Mouse (Mus musculus) thymus, postnatal 10 days (tissue): ENCODE measurements around the gene Bzw2.

Experiments
- DNase-seq, 2 experiments: peaks; one replicate each; pipeline ENCODE4 v3.0.0; 2021; ENCODE audit warnings: low spot score in 2 of 2

Bzw2 gene

GRCm38 (mm10) chr12:36135409-36135808 lies 22.5 kb downstream of the Bzw2 start:
- DNase-seq = peak in 1 of 2 experiments; percentile 38

GRCm38 (mm10) chr12:36134111-36134510 lies 23.8 kb downstream of the Bzw2 start:
- DNase-seq = no peak

- DNase-seq = no peak
Observed at GRCm38 (mm10) chr12:36133547-36133946, 24.3 kb downstream of the Bzw2 start.

- DNase-seq = no peak
Observed at GRCm38 (mm10) chr12:36132668-36133067, 25.2 kb downstream of the Bzw2 start.

GRCm38 (mm10) chr12:36132254-36132653 lies 25.6 kb downstream of the Bzw2 start:
- DNase-seq = no peak

GRCm38 (mm10) chr12:36129826-36130225 lies 28.1 kb downstream of the Bzw2 start:
- no peak for DNase-seq

- DNase-seq = no peak
Observed at GRCm38 (mm10) chr12:36126049-36126448, 31.8 kb downstream of the Bzw2 start.

GRCm38 (mm10) chr12:36119244-36119643 lies 38.6 kb downstream of the Bzw2 start:
- no peak for DNase-seq

- no peak for DNase-seq
Observed at GRCm38 (mm10) chr12:36117161-36117560, 40.7 kb downstream of the Bzw2 start.

- no peak for DNase-seq
Observed at GRCm38 (mm10) chr12:36112081-36112480, 45.8 kb downstream of the Bzw2 start.

- DNase-seq = no peak
Observed at GRCm38 (mm10) chr12:36111110-36111509, 46.8 kb downstream of the Bzw2 start.

GRCm38 (mm10) chr12:36110457-36110856 lies 47.4 kb downstream of the Bzw2 start:
- DNase-seq = no peak

GRCm38 (mm10) chr12:36108442-36108841 lies 49.4 kb downstream of the Bzw2 start:
- no peak for DNase-seq

GRCm38 (mm10) chr12:36103592-36103910 lies 54.3 kb downstream of the Bzw2 start:
- no peak for DNase-seq

GRCm38 (mm10) chr12:36102733-36103591 lies 54.9 kb downstream of the Bzw2 start:
- DNase-seq = no peak

- no peak for DNase-seq
Observed at GRCm38 (mm10) chr12:36095371-36095880, 62.5 kb downstream of the Bzw2 start.

- no peak for DNase-seq
Observed at GRCm38 (mm10) chr12:36093081-36093670, 64.7 kb downstream of the Bzw2 start.

- DNase-seq = no peak
Observed at GRCm38 (mm10) chr12:36091964-36092363, 65.9 kb downstream of the Bzw2 start.

- DNase-seq = no peak
Observed at GRCm38 (mm10) chr12:36089221-36089620, 68.7 kb downstream of the Bzw2 start.

GRCm38 (mm10) chr12:36088804-36089203 lies 69.1 kb downstream of the Bzw2 start:
- DNase-seq = no peak

- DNase-seq = no peak
Observed at GRCm38 (mm10) chr12:36085380-36085779, 72.5 kb downstream of the Bzw2 start.

- DNase-seq = no peak
Observed at GRCm38 (mm10) chr12:36078101-36078899, 79.6 kb downstream of the Bzw2 start.
